Mouse (Mus musculus) thymus, postnatal 4 days (tissue): Measurements from ENCODE around the gene Gpatch8.
A peak's percentile ranks its signal among the peaks of the same experiment; 100 is the strongest.

Experiments used
- DNase-seq: peaks from one replicate; pipeline ENCODE4 v3.0.0; 2021

The Gpatch8 gene

DNA sequence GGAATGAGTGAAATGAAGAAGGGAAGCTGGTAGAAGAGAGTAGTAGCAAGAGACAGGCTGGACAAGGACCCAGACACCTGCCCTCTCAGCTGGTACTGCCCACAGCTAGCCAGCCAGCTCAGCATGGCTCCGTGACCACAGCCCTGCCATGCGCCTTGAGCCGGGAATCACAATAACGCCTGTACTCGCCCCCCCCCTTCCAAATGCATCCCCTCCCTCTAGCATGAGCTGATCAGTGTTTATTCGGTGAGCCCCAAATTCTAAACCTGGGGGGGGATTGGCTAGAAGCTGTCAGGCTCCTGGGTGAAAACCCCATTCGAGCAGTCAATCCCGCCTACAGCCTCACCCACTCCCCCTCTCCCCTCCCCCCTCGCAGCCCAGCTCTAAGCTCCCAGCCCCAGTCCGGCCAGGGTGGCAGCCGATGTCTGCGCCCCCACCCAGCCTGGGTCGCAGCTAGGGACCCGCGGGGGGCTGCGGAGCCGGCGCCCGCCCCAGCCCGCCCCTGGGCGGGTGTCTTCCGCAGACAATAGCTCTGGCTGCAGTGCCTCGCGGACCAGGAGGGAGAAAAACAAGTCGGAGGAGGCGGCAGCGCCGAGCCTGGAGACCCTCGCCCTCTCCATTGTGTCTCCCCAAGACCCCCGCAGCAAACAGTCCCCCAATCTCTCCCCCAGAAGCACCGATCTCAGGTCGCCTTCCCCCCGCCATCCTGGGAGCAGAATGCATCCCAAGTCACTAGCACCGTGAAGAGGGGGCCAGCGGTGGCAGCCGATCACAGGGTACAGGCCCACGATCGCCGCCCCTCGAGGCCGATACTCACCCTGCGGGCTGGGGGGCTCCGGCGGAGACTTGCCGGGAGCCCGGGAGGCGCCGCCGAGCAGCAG lies 109.4 kb downstream of the Gpatch8 start:
- DNase-seq, result peak; percentile 49

DNA sequence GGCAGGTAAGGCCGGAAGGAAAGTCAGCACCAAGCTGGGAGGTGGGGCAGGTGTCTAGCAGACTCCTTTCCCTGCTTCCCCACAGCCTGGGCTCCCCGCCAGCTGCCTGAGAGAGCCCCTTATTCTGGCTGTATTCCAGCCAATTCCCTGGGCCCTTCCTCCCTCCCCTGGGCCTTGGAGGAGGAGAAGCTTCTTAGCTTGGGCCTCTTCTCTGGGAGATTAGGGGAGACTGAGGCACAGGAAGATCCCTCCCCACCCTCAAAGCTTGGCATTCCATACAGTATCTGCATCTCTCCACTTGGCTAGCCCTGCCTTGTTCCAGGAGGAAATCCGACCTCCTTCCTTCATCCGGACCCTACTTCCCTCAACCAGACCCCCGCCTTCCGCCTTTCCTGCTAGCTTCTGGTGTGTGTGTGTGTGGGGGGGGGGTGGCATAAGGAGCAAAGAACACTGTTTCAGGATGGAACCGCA lies 110.3 kb downstream of the Gpatch8 start:
- DNase-seq, result no peak

- no peak for DNase-seq
Measured at GRCm38 (mm10) chr11:102445264-102445890, 110.8 kb downstream of the Gpatch8 start.

GRCm38 (mm10) chr11:102444781-102445180 lies 111.4 kb downstream of the Gpatch8 start:
- no peak for DNase-seq

GRCm38 (mm10) chr11:102444321-102444720 lies 111.9 kb downstream of the Gpatch8 start:
- DNase-seq, result no peak

- DNase-seq, result no peak
Measured at GRCm38 (mm10) chr11:102443740-102444139, 112.5 kb downstream of the Gpatch8 start.

DNA sequence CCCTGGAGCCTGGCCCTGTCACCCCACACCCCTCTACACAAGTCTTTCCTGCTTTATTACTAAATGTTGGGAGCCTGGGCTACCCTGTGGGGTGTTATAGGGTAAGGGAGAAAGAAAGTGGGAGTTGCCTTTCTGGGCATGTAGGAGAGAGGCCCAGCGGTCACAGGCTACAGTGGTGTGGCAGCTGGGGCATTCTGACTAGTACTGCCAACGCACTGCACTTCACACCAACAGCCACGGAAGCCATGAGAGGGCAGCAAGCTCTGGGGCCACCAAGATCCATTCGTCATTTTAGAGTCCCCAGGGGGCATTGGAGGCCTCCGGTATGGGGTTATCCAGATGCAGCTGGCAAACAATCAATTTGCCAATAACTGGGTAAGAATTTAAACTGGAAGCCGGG lies 114.1 kb downstream of the Gpatch8 start:
- no peak for DNase-seq

DNA sequence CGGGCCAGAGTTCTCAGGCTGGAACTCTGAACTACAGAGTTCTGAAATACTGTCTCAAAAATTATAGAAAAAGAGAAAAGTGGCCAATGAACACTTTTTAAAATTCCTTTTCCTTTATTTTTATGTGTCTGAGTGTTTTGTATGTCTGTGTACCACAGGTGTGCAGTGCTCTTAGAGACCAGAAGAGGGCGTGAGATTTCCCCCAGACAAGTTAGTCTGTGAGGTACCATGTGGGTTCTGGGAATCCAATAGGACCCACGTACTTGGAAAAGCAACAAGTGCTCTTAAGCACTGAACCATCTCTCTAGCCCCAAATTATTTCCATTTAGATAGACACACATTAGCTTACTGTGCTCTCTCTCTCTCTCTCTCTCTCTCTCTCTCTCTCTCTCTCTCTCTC lies 114.8 kb downstream of the Gpatch8 start:
- no peak for DNase-seq

- no peak for DNase-seq
Measured at GRCm38 (mm10) chr11:102440255-102440654, 115.9 kb downstream of the Gpatch8 start.

GRCm38 (mm10) chr11:102439093-102440082 lies 116.8 kb downstream of the Gpatch8 start:
- DNase-seq, result no peak

DNA sequence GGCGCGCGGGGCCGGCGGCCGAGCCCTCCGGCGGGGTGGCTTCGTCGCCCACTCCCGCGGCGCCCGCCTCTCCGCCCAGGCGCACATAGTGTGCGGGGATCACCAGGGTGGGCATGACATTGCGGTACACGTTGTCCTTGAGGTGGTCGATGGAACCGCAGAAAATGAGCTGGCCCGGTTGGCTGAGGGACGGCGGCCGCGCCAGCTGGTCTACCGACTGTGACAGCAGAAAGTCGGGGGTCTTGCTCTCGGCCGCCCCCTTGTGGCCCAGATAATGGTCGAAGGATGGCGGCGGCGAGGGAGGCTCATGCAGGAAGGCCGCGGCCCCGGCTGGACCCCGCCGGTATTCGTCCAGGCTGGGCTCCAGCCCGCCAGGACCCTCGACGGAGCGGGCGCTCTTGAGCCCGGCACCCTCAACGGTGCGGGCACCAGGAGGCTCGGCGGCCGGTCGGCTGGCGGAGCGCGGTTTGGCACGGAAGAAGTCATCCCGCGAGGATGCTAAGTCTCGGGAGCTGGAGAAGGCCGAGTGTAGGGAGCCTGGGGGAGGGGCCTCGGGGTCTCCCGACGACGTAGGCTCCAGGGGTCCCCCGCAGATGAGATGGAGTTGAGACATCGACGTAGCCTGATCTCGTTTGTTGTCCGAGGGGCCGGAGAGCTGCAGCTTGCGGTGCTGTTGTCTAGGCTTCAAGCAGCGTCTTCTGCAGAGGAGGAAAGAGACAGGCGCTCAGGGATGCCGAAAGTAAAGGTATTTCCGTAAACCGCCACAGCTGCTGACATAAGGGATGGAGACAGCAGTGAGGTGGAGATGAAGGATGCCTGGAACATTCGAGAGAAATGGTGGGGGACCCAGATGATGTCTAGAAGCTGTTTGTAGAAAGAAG lies 117.7 kb downstream of the Gpatch8 start:
- peak; percentile 86 for DNase-seq

DNA sequence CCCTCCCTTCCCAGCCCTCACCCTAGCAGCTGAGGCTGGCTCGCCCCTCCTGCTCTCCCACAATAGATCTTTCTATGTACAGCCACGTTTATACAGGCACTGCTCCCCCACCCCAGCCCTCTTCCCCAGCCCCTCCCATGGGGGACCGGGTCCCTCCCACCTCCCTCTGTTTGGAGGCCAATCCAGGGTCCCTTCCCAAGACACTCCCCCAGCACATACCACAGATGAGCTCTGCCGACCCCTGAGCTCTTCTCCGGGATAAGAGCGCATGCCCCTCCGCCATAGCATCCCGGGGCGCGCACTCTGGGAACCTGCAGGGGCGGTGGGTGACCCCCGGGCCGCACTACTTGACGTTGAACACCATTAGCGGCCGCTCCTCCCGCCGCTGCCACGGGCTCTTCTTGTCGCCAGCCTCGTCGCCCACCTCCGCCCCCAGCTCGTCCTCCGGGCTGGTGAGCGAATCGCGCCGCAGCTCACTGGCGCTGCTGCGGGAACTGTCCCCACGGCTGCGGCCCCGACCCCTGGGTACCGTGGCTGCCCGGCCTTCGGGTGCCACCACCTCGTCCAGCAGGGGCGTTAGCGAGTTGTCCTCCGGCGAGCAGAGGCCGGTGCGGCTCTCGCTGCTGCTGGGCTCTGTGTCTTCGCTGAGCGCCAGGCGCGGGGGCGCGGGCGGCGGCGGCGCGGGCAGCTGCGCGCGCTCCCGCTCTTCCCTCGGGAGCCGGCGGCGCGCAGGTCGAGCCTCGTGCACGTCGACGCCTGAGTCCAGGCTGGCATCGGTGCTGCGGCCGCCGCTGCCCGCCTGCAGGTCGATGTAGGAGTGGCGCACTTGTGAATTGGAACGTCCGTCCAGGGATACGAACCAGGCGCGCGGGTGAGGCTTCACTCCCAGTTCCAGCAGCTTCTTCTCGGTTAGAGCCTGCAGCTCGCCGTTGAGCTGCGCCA lies 118.8 kb downstream of the Gpatch8 start:
- peak; percentile 40 for DNase-seq

- no peak for DNase-seq
Measured at GRCm38 (mm10) chr11:102436471-102436790, 119.8 kb downstream of the Gpatch8 start.

DNA sequence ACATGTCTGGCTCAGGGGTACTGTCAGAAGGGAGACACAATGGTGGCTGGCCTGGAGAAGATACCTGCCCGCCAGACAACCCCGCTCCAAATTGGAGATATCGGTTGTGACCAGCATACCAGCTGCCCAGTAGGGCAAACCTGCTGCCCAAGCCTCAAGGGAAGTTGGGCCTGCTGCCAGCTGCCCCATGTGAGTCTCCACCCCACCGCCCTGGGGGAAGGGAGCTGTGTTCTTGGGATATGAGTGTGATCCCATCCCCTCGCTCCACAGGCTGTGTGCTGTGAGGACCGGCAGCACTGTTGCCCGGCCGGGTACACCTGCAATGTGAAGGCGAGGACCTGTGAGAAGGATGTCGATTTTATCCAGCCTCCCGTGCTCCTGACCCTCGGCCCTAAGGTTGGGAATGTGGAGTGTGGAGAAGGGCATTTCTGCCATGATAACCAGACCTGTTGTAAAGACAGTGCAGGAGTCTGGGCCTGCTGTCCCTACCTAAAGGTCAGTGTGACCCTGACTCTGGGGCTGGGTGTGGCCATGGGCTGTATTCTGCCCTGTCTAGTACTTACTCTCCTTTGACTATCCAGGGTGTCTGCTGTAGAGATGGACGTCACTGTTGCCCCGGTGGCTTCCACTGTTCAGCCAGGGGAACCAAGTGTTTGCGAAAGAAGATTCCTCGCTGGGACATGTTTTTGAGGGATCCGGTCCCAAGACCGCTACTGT lies 120.3 kb downstream of the Gpatch8 start:
- no peak for DNase-seq

DNA sequence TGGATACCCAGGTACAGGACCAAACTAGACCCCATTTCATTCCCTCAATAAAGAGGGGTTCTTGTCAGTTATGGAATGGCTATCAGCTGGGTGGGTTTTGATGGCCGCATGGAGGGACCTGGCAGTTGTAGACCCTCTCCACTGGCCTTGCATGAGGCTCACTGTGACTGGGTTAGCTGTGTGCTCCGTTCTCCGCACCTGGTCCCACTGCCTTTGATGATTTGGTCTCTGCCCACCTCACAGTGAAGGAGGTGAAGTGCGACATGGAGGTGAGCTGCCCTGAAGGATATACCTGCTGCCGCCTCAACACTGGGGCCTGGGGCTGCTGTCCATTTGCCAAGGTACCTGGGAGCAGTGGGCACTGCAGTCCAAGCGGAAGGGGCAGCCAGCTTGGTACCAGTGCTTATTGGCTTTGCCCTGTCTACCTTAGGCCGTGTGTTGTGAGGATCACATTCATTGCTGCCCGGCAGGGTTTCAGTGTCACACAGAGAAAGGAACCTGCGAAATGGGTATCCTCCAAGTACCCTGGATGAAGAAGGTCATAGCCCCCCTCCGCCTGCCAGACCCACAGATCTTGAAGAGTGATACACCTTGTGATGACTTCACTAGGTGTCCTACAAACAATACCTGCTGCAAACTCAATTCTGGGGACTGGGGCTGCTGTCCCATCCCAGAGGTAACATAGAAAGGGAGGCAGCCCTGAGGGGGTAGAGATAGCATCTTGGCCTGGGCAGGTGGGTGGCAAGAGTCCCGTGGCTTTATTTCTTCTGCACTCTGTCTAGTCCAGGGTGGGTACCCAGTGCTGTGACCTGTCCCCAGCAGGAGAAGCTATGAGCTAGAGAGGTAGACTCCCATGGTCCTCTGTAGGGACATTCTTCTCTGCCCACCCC lies 121.1 kb downstream of the Gpatch8 start:
- no peak for DNase-seq

GRCm38 (mm10) chr11:102434406-102434805 lies 121.8 kb downstream of the Gpatch8 start:
- peak; percentile 89 for DNase-seq

- no peak for DNase-seq
Measured at GRCm38 (mm10) chr11:102433866-102434265, 122.3 kb downstream of the Gpatch8 start.

- DNase-seq, result no peak
Measured at GRCm38 (mm10) chr11:102432896-102433295, 123.3 kb downstream of the Gpatch8 start.
